Mouse (Mus musculus) gonadal fat pad, adult 2 months (tissue): Measurements from ENCODE around the gene Scaf4. TPM values are rescaled to one million over a fixed set of nuclear protein-coding genes. Genes with fewer than 3 reads are reported as not detected.

Experiments used
- DNase-seq: peaks from one replicate; pipeline ENCODE4 v3.0.0-alpha.2; 2012; ENCODE audit warnings: low read depth
- polyA plus RNA-seq: library from polyadenylated mRNA; depleted of rRNA; stranded (reverse); fragments of >200 nt; gene quantifications from 2 replicates; pipeline ENCODE4 v1.2.3, GENCODE M21; 2012; rRNA removed

Scaf4 gene
- polyA plus RNA-seq, 1 experiment = 30.0 TPM

GRCm38 (mm10) chr16:90199174-90199573, 85.1 kb downstream of the Scaf4 start:
- no peak for DNase-seq

- no peak for DNase-seq
These were observed 85.7 kb downstream of the Scaf4 start for GRCm38 (mm10) chr16:90198626-90199025.

- DNase-seq = no peak
These were observed 86.8 kb downstream of the Scaf4 start for GRCm38 (mm10) chr16:90197337-90197973.

GRCm38 (mm10) chr16:90196688-90197240, 87.5 kb downstream of the Scaf4 start:
- no peak for DNase-seq

GRCm38 (mm10) chr16:90193719-90194118, 90.6 kb downstream of the Scaf4 start:
- no peak for DNase-seq

GRCm38 (mm10) chr16:90191289-90191688, 93.0 kb downstream of the Scaf4 start:
- no peak for DNase-seq

GRCm38 (mm10) chr16:90187453-90187852, 96.8 kb downstream of the Scaf4 start:
- no peak for DNase-seq

- no peak for DNase-seq
These were observed 98.2 kb downstream of the Scaf4 start for GRCm38 (mm10) chr16:90185928-90186588.

GRCm38 (mm10) chr16:90184135-90184534, 100.2 kb downstream of the Scaf4 start:
- DNase-seq = no peak

- no peak for DNase-seq
These were observed 102.6 kb downstream of the Scaf4 start for GRCm38 (mm10) chr16:90181673-90182072.

- DNase-seq = no peak
These were observed 103.3 kb downstream of the Scaf4 start for GRCm38 (mm10) chr16:90180975-90181374.

GRCm38 (mm10) chr16:90179892-90180291, 104.4 kb downstream of the Scaf4 start:
- DNase-seq = no peak

GRCm38 (mm10) chr16:90178404-90178803, 105.9 kb downstream of the Scaf4 start:
- DNase-seq = no peak

- no peak for DNase-seq
These were observed 106.9 kb downstream of the Scaf4 start for GRCm38 (mm10) chr16:90177425-90177824.

- DNase-seq = no peak
These were observed 107.8 kb downstream of the Scaf4 start for GRCm38 (mm10) chr16:90176472-90176871.

Other genes with a start within 250 kb of the Scaf4 start
- gene Tiam1, start 140.7 kb downstream of the Scaf4 start, polyA plus RNA-seq = 3.6 and 4.6 TPM in 2 replicates
- gene Sod1, start 63.7 kb downstream of the Scaf4 start, polyA plus RNA-seq = 687 and 749 TPM in 2 replicates
- gene Hunk, start 101.5 kb upstream of the Scaf4 start, polyA plus RNA-seq = 2.1 and 3.2 TPM in 2 replicates